Mouse (Mus musculus): ENCODE results near the gene Rpgrip1l.

The Rpgrip1l gene

GRCm38 (mm10) chr8:91264564-91264963 lies 48.5 kb downstream of the Rpgrip1l start:
- no peak for DNase-seq

GRCm38 (mm10) chr8:91263939-91264338 lies 49.1 kb downstream of the Rpgrip1l start:
- DNase-seq, result no peak

- DNase-seq, result no peak
Observed at GRCm38 (mm10) chr8:91261598-91261997, 51.5 kb downstream of the Rpgrip1l start.

- DNase-seq, result no peak
Observed at GRCm38 (mm10) chr8:91250966-91251365, 62.1 kb downstream of the Rpgrip1l start.

- no peak for DNase-seq
Observed at GRCm38 (mm10) chr8:91249758-91250466, 63.1 kb downstream of the Rpgrip1l start.

GRCm38 (mm10) chr8:91245821-91246454 lies 67.1 kb downstream of the Rpgrip1l start:
- no peak for DNase-seq

- no peak for DNase-seq
Observed at GRCm38 (mm10) chr8:91242721-91243120, 70.3 kb downstream of the Rpgrip1l start.

GRCm38 (mm10) chr8:91241873-91242519 lies 71.1 kb downstream of the Rpgrip1l start:
- no peak for DNase-seq

GRCm38 (mm10) chr8:91241371-91241770 lies 71.7 kb downstream of the Rpgrip1l start:
- no peak for DNase-seq

- no peak for DNase-seq
Observed at GRCm38 (mm10) chr8:91237191-91237590, 75.9 kb downstream of the Rpgrip1l start.

GRCm38 (mm10) chr8:91234097-91234496 lies 79.0 kb downstream of the Rpgrip1l start:
- no peak for DNase-seq

- DNase-seq, result no peak
Observed at GRCm38 (mm10) chr8:91227421-91227841, 85.6 kb downstream of the Rpgrip1l start.

GRCm38 (mm10) chr8:91224227-91224626 lies 88.8 kb downstream of the Rpgrip1l start:
- DNase-seq, result no peak

- DNase-seq, result no peak
Observed at GRCm38 (mm10) chr8:91221841-91222240, 91.2 kb downstream of the Rpgrip1l start.

- no peak for DNase-seq
Observed at GRCm38 (mm10) chr8:91218271-91218670, 94.8 kb downstream of the Rpgrip1l start.

- DNase-seq, result no peak
Observed at GRCm38 (mm10) chr8:91217062-91217905, 95.8 kb downstream of the Rpgrip1l start.

GRCm38 (mm10) chr8:91214287-91214686 lies 98.8 kb downstream of the Rpgrip1l start:
- DNase-seq, result no peak

- DNase-seq, result no peak
Observed at GRCm38 (mm10) chr8:91212948-91213347, 100.1 kb downstream of the Rpgrip1l start.

GRCm38 (mm10) chr8:91209658-91210057 lies 103.4 kb downstream of the Rpgrip1l start:
- no peak for DNase-seq

GRCm38 (mm10) chr8:91207676-91208075 lies 105.4 kb downstream of the Rpgrip1l start:
- DNase-seq, result no peak

GRCm38 (mm10) chr8:91205897-91206296 lies 107.2 kb downstream of the Rpgrip1l start:
- DNase-seq, result no peak

- no peak for DNase-seq
Observed at GRCm38 (mm10) chr8:91201184-91201583, 111.9 kb downstream of the Rpgrip1l start.

- DNase-seq, result no peak
Observed at GRCm38 (mm10) chr8:91199876-91200275, 113.2 kb downstream of the Rpgrip1l start, which contains the start of gene Aktip. Gene Aktip, minus strand, starts transcription at chr8:91199976.
